Mouse (Mus musculus) left cerebral cortex, adult 6 months (tissue): Measurements from ENCODE around the gene Arhgap44. TPM values are rescaled to one million over a fixed set of nuclear protein-coding genes. Genes with fewer than 3 reads are reported as not detected.

Experiments used
- long read RNA-seq, 2 experiments: library from polyadenylated mRNA; unstranded; transcript quantifications; one replicate each; pipeline ENCODE4 v2.0.0; 2019 to 2020
- polyA plus RNA-seq: library from polyadenylated mRNA; unstranded; fragments of <200 nt; fragmentation: Nextera tagmentation; gene quantifications from 2 replicates; pipeline ENCODE4 v1.2.3, GENCODE M21; 2021

Arhgap44 gene
- 92.1 and 134 TPM in 2 replicates for polyA plus RNA-seq
- long read RNA-seq, experiment 1, full-length matches to known transcripts: 3 of 56 reads
- long read RNA-seq, experiment 1, partial matches to known transcripts: 39 of 56 reads
- long read RNA-seq, experiment 1, other reads (novel, unspliced or antisense): 14 of 56 reads
- long read RNA-seq, experiment 2, partial matches to known transcripts: 9 of 224 reads
- long read RNA-seq, experiment 2, other reads (novel, unspliced or antisense): 215 of 224 reads

DNA sequence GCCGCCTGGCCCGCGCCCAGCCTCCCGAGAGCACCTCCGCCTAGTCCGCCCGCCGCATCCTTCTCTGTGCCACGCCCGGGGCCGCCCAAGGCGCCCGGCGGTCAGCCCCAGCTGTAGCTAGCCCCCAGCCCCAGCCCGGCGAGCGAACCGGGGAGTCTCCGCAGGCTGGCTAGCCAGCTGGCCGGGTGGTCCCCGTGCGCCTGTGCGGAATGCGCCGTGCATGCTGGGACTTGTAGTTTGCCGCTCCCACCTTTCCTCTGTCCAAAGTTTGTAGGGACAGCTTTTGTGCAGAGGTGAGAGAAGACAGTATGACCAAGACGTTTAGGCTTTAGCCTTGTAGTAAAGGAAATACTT, at the start of gene Arhgap44:
TSS of gene Arhgap44 (minus strand) at position 195 of the 354 bp plus-strand sequence.

DNA sequence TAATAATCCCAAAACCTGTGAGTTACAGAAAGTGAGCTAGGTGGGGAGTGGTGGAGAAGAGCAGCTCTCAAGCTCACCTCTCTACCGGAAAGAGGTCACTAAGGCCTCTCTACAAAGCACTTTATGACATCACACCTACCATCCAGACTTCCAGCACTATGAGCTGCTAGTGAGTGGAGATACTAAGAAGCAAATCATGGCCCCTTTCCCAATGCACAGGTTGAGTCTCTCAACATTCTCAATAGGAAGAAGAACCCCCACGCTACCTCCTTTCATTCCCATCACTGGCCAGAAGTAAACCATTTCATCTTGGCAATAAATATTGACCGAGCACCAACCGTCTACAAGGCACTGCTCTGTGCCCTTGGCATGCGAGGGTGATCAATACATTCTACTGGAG, 3.0 kb downstream of the Arhgap44 start, which contains the start of gene 1700086D15Rik:
TSS of gene 1700086D15Rik (minus strand) at position 101 of the 400 bp plus-strand sequence.

GRCm38 (mm10) chr11:64978720-64979488, 183.9 kb downstream of the Arhgap44 start, which contains the start of gene Elac2:
Elac2 (plus strand) TSS chr11:64979038.

Other genes starting within 250 kb of the Arhgap44 start
- 16.1 and 17.1 TPM in 2 replicates for gene Elac2, start 183.9 kb downstream of the Arhgap44 start, polyA plus RNA-seq
- not detected in 2 replicates for gene 1700086D15Rik, start 3.1 kb downstream of the Arhgap44 start, polyA plus RNA-seq
- gene Myocd, start 107.0 kb upstream of the Arhgap44 start, polyA plus RNA-seq: 0.04 and 0.14 TPM in 2 replicates